Mouse (Mus musculus): ENCODE data around the gene Hira.
"Not testable (repeated sequence)": the region's sequence is repeated elsewhere in the genome, so short reads cannot be mapped to it uniquely, and the experiment has no call there.

The Hira gene

GRCm38 (mm10) chr16:18858551-18858950, 18.3 kb upstream of the Hira start:
- Histone ChIP-seq H3K9me3 (ENCODE audit: low read length) (peaks cover 22% of the 10 kb centered on the region), H3K27me3 (ENCODE audit: insufficient read depth, low read length) (no peaks in the 10 kb centered on the region)
- TF ChIP-seq POU5F1 (IDR thresholded peaks at IDR 0.05; ENCODE audit: borderline replicate concordance, low read length) (no peak), CTCF (conservative IDR thresholded peaks at IDR 0.05; ENCODE audit: low read length) (peak; percentile 69)

GRCm38 (mm10) chr16:18860186-18860585, 16.7 kb upstream of the Hira start:
- Histone ChIP-seq H3K27me3 (ENCODE audit: insufficient read depth, low read length) (no peaks in the 10 kb centered on the region), H3K4me1 (replicated peaks; ENCODE audit: low read depth, low read length) (no peaks in the 10 kb centered on the region), H3K4me3 (replicated peaks; ENCODE audit: low read length) (no peak overlapping the region), H3K36me3 (ENCODE audit: insufficient read depth, low read length) (no peaks in the 10 kb centered on the region), H3K9me3 (ENCODE audit: low read length) (peaks cover 22% of the 10 kb centered on the region)
- TF ChIP-seq NANOG (IDR thresholded peaks at IDR 0.05; ENCODE audit: borderline replicate concordance, low read length) (no peak), CTCF (conservative IDR thresholded peaks at IDR 0.05; ENCODE audit: low read length) (no peak), POU5F1 (IDR thresholded peaks at IDR 0.05; ENCODE audit: borderline replicate concordance, low read length) (no peak)

More at GRCm38 (mm10) chr16:18858551-18858950, 18.3 kb upstream of the Hira start:
- no peak overlapping the region for H3K4me3 ChIP-seq (replicated peaks; ENCODE audit: low read length)
- no peaks in the 10 kb centered on the region for H3K36me3 ChIP-seq (ENCODE audit: insufficient read depth, low read length)
- no peaks in the 10 kb centered on the region for H3K4me1 ChIP-seq (replicated peaks; ENCODE audit: low read depth, low read length)

- not testable (repeated sequence) for H3K27me3 ChIP-seq (ENCODE audit: insufficient read depth, low read length); H3K4me3 ChIP-seq (replicated peaks; ENCODE audit: low read length)
- Histone ChIP-seq H3K9me3 (ENCODE audit: low read length) (peaks cover 20% of the 10 kb centered on the region), H3K4me1 (replicated peaks; ENCODE audit: low read depth, low read length) (peaks cover 32% of the 10 kb centered on the region), H3K36me3 (ENCODE audit: insufficient read depth, low read length) (peaks cover 53% of the 10 kb centered on the region)
Measured at GRCm38 (mm10) chr16:18870495-18870894, 6.3 kb upstream of the Hira start.

- Histone ChIP-seq H3K4me3 (replicated peaks; ENCODE audit: low read length) (peak overlapping the region; percentile 97), H3K4me1 (replicated peaks; ENCODE audit: low read depth, low read length) (peaks cover 49% of the 10 kb centered on the region), H3K9me3 (ENCODE audit: low read length) (no peaks in the 10 kb centered on the region), H3K36me3 (ENCODE audit: insufficient read depth, low read length) (peaks cover 65% of the 10 kb centered on the region), H3K27me3 (ENCODE audit: insufficient read depth, low read length) (no peaks in the 10 kb centered on the region)
- no peak for TF ChIP-seq CTCF (conservative IDR thresholded peaks at IDR 0.05; ENCODE audit: low read length)
- TF ChIP-seq NANOG (IDR thresholded peaks at IDR 0.05; ENCODE audit: borderline replicate concordance, low read length), result no peak
- no peak for TF ChIP-seq POU5F1 (IDR thresholded peaks at IDR 0.05; ENCODE audit: borderline replicate concordance, low read length)
Measured at GRCm38 (mm10) chr16:18876091-18876441, 771 bp upstream of the Hira start.

- Histone ChIP-seq H3K27me3 (ENCODE audit: insufficient read depth, low read length) (no peaks in the 10 kb centered on the region), H3K36me3 (ENCODE audit: insufficient read depth, low read length) (peaks cover 64% of the 10 kb centered on the region), H3K9me3 (ENCODE audit: low read length) (no peaks in the 10 kb centered on the region), H3K4me3 (replicated peaks; ENCODE audit: low read length) (peak overlapping the region; percentile 97), H3K4me1 (replicated peaks; ENCODE audit: low read depth, low read length) (peaks cover 62% of the 10 kb centered on the region)
- no peak for TF ChIP-seq NANOG (IDR thresholded peaks at IDR 0.05; ENCODE audit: borderline replicate concordance, low read length)
- peak; percentile 13; the same call in 1 of the 2 replicates for TF ChIP-seq CTCF (conservative IDR thresholded peaks at IDR 0.05; ENCODE audit: low read length)
- TF ChIP-seq POU5F1 (IDR thresholded peaks at IDR 0.05; ENCODE audit: borderline replicate concordance, low read length), result no peak
Measured at GRCm38 (mm10) chr16:18877386-18878090, 701 bp downstream of the Hira start.

GRCm38 (mm10) chr16:18878091-18878720, 1.4 kb downstream of the Hira start:
- H3K36me3 ChIP-seq (ENCODE audit: insufficient read depth, low read length), result peaks cover 64% of the 10 kb centered on the region
- H3K4me3 ChIP-seq (replicated peaks; ENCODE audit: low read length), result peak overlapping the region; percentile 97
- H3K9me3 ChIP-seq (ENCODE audit: low read length), result no peaks in the 10 kb centered on the region
- TF ChIP-seq POU5F1 (IDR thresholded peaks at IDR 0.05; ENCODE audit: borderline replicate concordance, low read length) (no peak), NANOG (IDR thresholded peaks at IDR 0.05; ENCODE audit: borderline replicate concordance, low read length) (no peak), CTCF (conservative IDR thresholded peaks at IDR 0.05; ENCODE audit: low read length) (no peak)
- peaks cover 69% of the 10 kb centered on the region for H3K4me1 ChIP-seq (replicated peaks; ENCODE audit: low read depth, low read length)
- no peaks in the 10 kb centered on the region for H3K27me3 ChIP-seq (ENCODE audit: insufficient read depth, low read length)

- TF ChIP-seq NANOG (IDR thresholded peaks at IDR 0.05; ENCODE audit: borderline replicate concordance, low read length) (no peak), CTCF (conservative IDR thresholded peaks at IDR 0.05; ENCODE audit: low read length) (no peak)
- H3K36me3 ChIP-seq (ENCODE audit: insufficient read depth, low read length), result peaks cover 78% of the 10 kb centered on the region
- H3K27me3 ChIP-seq (ENCODE audit: insufficient read depth, low read length), result no peaks in the 10 kb centered on the region
- H3K4me1 ChIP-seq (replicated peaks; ENCODE audit: low read depth, low read length), result peaks cover 77% of the 10 kb centered on the region
- H3K4me3 ChIP-seq (replicated peaks; ENCODE audit: low read length), result no peak overlapping the region
- no peaks in the 10 kb centered on the region for H3K9me3 ChIP-seq (ENCODE audit: low read length)
Measured at GRCm38 (mm10) chr16:18884044-18884443, 7.2 kb downstream of the Hira start.

- Histone ChIP-seq H3K27me3 (ENCODE audit: insufficient read depth, low read length) (no peaks in the 10 kb centered on the region), H3K4me1 (replicated peaks; ENCODE audit: low read depth, low read length) (peaks cover 67% of the 10 kb centered on the region), H3K9me3 (ENCODE audit: low read length) (no peaks in the 10 kb centered on the region), H3K36me3 (ENCODE audit: insufficient read depth, low read length) (peaks cover 82% of the 10 kb centered on the region), H3K4me3 (replicated peaks; ENCODE audit: low read length) (no peak overlapping the region)
- TF ChIP-seq NANOG (IDR thresholded peaks at IDR 0.05; ENCODE audit: borderline replicate concordance, low read length) (no peak), POU5F1 (IDR thresholded peaks at IDR 0.05; ENCODE audit: borderline replicate concordance, low read length) (no peak), CTCF (conservative IDR thresholded peaks at IDR 0.05; ENCODE audit: low read length) (no peak)
Measured at GRCm38 (mm10) chr16:18893840-18894372, 17.1 kb downstream of the Hira start.

All from E14TG2a.4 (cell line).